In genomic region chr6:86365371-86366124, GRCm38 (mm10) we compare ENCODE assay signal across 7 mouse cellular contexts. TPM values are rescaled to one million over a fixed set of nuclear protein-coding genes. Genes with fewer than 3 reads are reported as not detected.
DNase-seq lines count a peak whose midpoint lies in the region; ATAC-seq lines count a peak whose summit lies in the region.

Fam136a (plus strand) TSS chr6:86365646.

- H3K4me3 ChIP-seq in embryonic facial prominence, embryonic 12.5 days: peak within 1 kb of the TSS; percentile 68
- H3K4me3 ChIP-seq in limb, embryonic 11.5 days (ENCODE audit: low read depth, low read length): peak within 1 kb of the TSS; percentile 70
- H3K4me3 ChIP-seq in midbrain, embryonic 14.5 days (replicated peaks; ENCODE audit: low read depth, low read length): peak within 1 kb of the TSS; percentile 66

- peak; percentile 98 for DNase-seq in adrenal gland, postnatal 25 days
- DNase-seq in heart, adult 11 months: peak; percentile 99
- DNase-seq in kidney, adult 18-20 months: peak; percentile 94
- DNase-seq in limb, embryonic 11.5 days (ENCODE audit: low spot score): peak; percentile 99
- DNase-seq in midbrain, embryonic 14.5 days: peak; percentile 99
- peak; percentile 90 to 92 for DNase-seq in spleen, adult 18-20 months

- no peaks in the 10 kb centered on the region for H3K9me3 ChIP-seq in embryonic facial prominence, embryonic 12.5 days
- H3K9me3 ChIP-seq in limb, embryonic 11.5 days (ENCODE audit: control insufficient read depth, low read length): no peaks in the 10 kb centered on the region
- no peaks in the 10 kb centered on the region for H3K9me3 ChIP-seq in midbrain, embryonic 14.5 days (ENCODE audit: control insufficient read depth, low read length)

- H3K9ac ChIP-seq in embryonic facial prominence, embryonic 12.5 days: peak within 1 kb of the TSS; percentile 73
- peak within 1 kb of the TSS; percentile 81 for H3K9ac ChIP-seq in limb, embryonic 11.5 days (ENCODE audit: low read length)
- peak within 1 kb of the TSS; percentile 80 for H3K9ac ChIP-seq in midbrain, embryonic 14.5 days (replicated peaks; ENCODE audit: low read length)

- peak; percentile 95 for ATAC-seq in embryonic facial prominence, embryonic 12.5 days (ENCODE audit: insufficient number of reproducible peaks, insufficient read depth, low FRiP score, low TSS enrichment)
- ATAC-seq in limb, embryonic 11.5 days (ENCODE audit: insufficient number of reproducible peaks, low FRiP score, low TSS enrichment, low read depth): peak; percentile 93
- ATAC-seq in midbrain, embryonic 14.5 days (ENCODE audit: low FRiP score, low TSS enrichment): peak; percentile 95

- no peaks in the 10 kb centered on the region for H3K27me3 ChIP-seq in embryonic facial prominence, embryonic 12.5 days
- H3K27me3 ChIP-seq in limb, embryonic 11.5 days (ENCODE audit: control insufficient read depth, insufficient read depth, low read length): no peaks in the 10 kb centered on the region
- no peaks in the 10 kb centered on the region for H3K27me3 ChIP-seq in midbrain, embryonic 14.5 days (ENCODE audit: control insufficient read depth, insufficient read depth, low read length)

- peaks cover 12% of the 10 kb centered on the region for H3K4me1 ChIP-seq in embryonic facial prominence, embryonic 12.5 days
- H3K4me1 ChIP-seq in limb, embryonic 11.5 days (ENCODE audit: control insufficient read depth, insufficient read depth, low read length): 0 out of 2 replicates have a peak, but pooled peaks cover 4% of the 10 kb centered on the region
- H3K4me1 ChIP-seq in midbrain, embryonic 14.5 days (ENCODE audit: control insufficient read depth, insufficient read depth, low read length): peaks cover 6% of the 10 kb centered on the region

- H3K36me3 ChIP-seq in embryonic facial prominence, embryonic 12.5 days: peaks cover 7% of the 10 kb centered on the region; the same call in 1 of the 2 replicates
- no peaks in the 10 kb centered on the region for H3K36me3 ChIP-seq in limb, embryonic 11.5 days (ENCODE audit: control insufficient read depth, insufficient read depth, low read length)
- 0 out of 2 replicates have a peak, but pooled peaks cover 3% of the 10 kb centered on the region for H3K36me3 ChIP-seq in midbrain, embryonic 14.5 days (ENCODE audit: control insufficient read depth, insufficient read depth, low read length)

- under 1% methylated on average over 66 of the region's 76 CpGs for WGBS in embryonic facial prominence, embryonic 12.5 days
- WGBS in limb, embryonic 11.5 days: 0% methylated on average over 75 of the region's 76 CpGs
- WGBS in midbrain, embryonic 14.5 days: under 1% methylated on average over 76 of the region's 76 CpGs

- peak within 1 kb of the TSS; percentile 81 for H3K4me2 ChIP-seq in embryonic facial prominence, embryonic 12.5 days (replicated peaks)
- peak within 1 kb of the TSS; percentile 88 for H3K4me2 ChIP-seq in limb, embryonic 11.5 days (ENCODE audit: low read depth, severe bottlenecking)
- H3K4me2 ChIP-seq in midbrain, embryonic 14.5 days (ENCODE audit: low read length): peak within 1 kb of the TSS; percentile 91

- H3K27ac ChIP-seq in embryonic facial prominence, embryonic 12.5 days: peak within 1 kb of the TSS; percentile 74
- H3K27ac ChIP-seq in limb, embryonic 11.5 days (replicated peaks; ENCODE audit: low read depth, low read length): no peak within 1 kb of the TSS
- peak within 1 kb of the TSS; percentile 93 for H3K27ac ChIP-seq in midbrain, embryonic 14.5 days (replicated peaks; ENCODE audit: low read depth, low read length)

RNA-seq across cellular contexts. Expression of gene Fam136a, which starts in this region (rescaled TPM):
- total RNA-seq in adrenal gland, postnatal 25 days (2021): 114 and 132 TPM in 2 replicates
- 132 and 137 TPM in 2 replicates for polyA plus RNA-seq in embryonic facial prominence, embryonic 12.5 days (2016; fragmentation: Nextera tagmentation; extraction: Ambion mirVana)
- polyA plus RNA-seq in limb, embryonic 11.5 days (2014; fragmentation: Nextera tagmentation; extraction: Ambion mirVana): 164 and 171 TPM in 2 replicates
- polyA plus RNA-seq in midbrain, embryonic 14.5 days (2014; fragmentation: Nextera tagmentation; extraction: Ambion mirVana): 124 and 130 TPM in 2 replicates
